Mouse (Mus musculus) CH12.LX (cell line): ENCODE data around the gene Pou2af1.
A peak's percentile ranks its signal among the peaks of the same experiment; 100 is the strongest.

Source experiments
- CTCF ChIP-seq, 2 experiments: IDR thresholded peaks in 1 of 2; conservative IDR thresholded peaks in 1 of 2; 2 replicates each; pipeline ENCODE4 v1.5.1; 2011 to 2012; ENCODE audit warnings: low read depth in 2 of 2, low read length in 2 of 2, improper control_type of control experiment in 1 of 2, inconsistent platforms in 1 of 2, mild to moderate bottlenecking in 1 of 2, moderate library complexity in 1 of 2
- EP300 ChIP-seq: IDR thresholded peaks from 2 replicates; pipeline ENCODE4 v1.6.1; 2011; ENCODE audit warnings: low read length, improper control_type of control experiment
- MAFK ChIP-seq: IDR thresholded peaks from 2 replicates; pipeline ENCODE4 v1.6.1; 2011; ENCODE audit warnings: low read length, improper control_type of control experiment; ENCODE audit not compliant: insufficient replicate concordance
- MAX ChIP-seq: IDR thresholded peaks from 2 replicates; pipeline ENCODE4 v1.6.1; 2011; ENCODE audit warnings: low read length, improper control_type of control experiment
- POLR2A ChIP-seq: IDR thresholded peaks from 2 replicates; pipeline ENCODE4 v1.6.1; 2011; ENCODE audit warnings: low read depth, mild to moderate bottlenecking, improper control_type of control experiment, low read length
- POLR2AphosphoS2 ChIP-seq: IDR thresholded peaks from 2 replicates; pipeline ENCODE4 v1.6.1; 2011; ENCODE audit warnings: low read depth, low read length, improper control_type of control experiment
- SMC3 ChIP-seq: IDR thresholded peaks from 2 replicates; pipeline ENCODE4 v1.6.1; 2011; ENCODE audit warnings: low read depth, low read length, improper control_type of control experiment
- TCF12 ChIP-seq: IDR thresholded peaks from 2 replicates; pipeline ENCODE4 v1.6.1; 2014; ENCODE audit warnings: low read depth, mild to moderate bottlenecking, inconsistent platforms, low read length, improper control_type of control experiment
- USF1 ChIP-seq: IDR thresholded peaks from 2 replicates; pipeline ENCODE4 v1.6.1; 2014; ENCODE audit warnings: low read depth, mild to moderate bottlenecking, inconsistent platforms, low read length, improper control_type of control experiment

DNA sequence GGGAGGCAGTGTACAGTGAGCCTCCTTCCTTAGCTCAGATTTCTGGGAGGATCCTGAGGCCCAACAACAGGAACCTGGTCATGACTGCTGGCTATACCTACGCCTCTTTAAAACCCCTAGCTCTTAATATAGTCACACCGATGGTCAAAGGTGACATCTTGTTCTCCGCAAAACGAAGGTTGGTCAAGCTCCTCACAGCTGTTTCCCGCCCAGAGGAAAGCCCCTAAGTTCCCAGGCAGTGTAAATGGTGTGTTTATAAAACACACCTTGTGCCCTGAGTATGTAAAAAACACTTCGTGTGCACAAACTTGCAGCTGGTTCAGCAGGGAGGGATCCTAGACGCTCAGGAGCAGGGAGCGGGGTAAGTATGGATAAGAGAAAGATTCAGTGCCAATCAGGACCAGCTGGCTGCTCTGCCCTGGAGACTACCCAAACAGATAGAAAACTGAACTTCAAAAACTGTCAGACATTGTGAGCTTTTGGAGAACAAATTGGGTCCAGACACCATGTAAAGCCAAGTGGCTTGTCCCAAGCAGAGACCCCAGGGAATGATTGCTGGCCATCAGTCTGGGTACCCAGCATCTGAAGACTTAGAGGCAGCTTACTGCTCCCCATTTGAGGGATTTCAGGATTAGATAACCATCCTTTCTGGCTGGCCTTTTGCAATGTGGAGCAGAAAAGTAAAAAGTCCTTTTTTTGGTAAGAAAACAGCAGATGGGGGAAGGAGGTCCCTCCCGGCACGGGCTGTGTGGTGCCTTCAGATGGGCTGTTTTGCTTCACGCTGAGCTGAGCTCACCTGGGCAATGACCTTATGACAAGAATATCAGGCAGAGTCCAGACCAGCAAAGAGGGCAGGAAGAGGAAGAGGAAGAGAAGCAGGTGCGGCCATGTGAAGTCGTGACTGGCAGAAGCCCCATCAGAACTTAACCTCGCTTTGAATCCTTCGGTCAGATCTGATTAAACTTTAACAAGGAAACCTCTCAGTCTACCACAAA lies 30.5 kb upstream of the Pou2af1 start:
- TF ChIP-seq MAFK, result no peak
- TF ChIP-seq POLR2A, result no peak
- TF ChIP-seq POLR2AphosphoS2, result no peak
- TF ChIP-seq CTCF (conservative IDR thresholded peaks at IDR 0.05 in 1 of 2, IDR thresholded peaks at IDR 0.05 in 1 of 2; ENCODE audit: low read depth in 2 of 2, low read length in 2 of 2), result no peak
- no peak for TF ChIP-seq USF1
- peak; percentile 38; the same call in 1 of the 2 replicates for TF ChIP-seq EP300
- TF ChIP-seq TCF12, result peak; percentile 49; the same call in 1 of the 2 replicates
- TF ChIP-seq MAX, result no peak
- TF ChIP-seq SMC3, result no peak
